Mouse (Mus musculus): ENCODE data around the gene Bcl3. TPM values are rescaled to one million over a fixed set of nuclear protein-coding genes. Genes with fewer than 3 reads are reported as not detected.

Gene Bcl3
- 3.7 and 5.4 TPM in 2 replicates for polyA plus RNA-seq (2016; fragmentation: Nextera tagmentation; extraction: Ambion mirVana)

GRCm38 (mm10) chr7:19822604-19823058 lies at the start of gene Bcl3:
Gene Bcl3, minus strand, starts transcription at chr7:19822770.
- peaks cover 6% of the 10 kb centered on the region; the same call in 1 of the 2 replicates for H3K9me3 ChIP-seq (replicated peaks)
- H3K36me3 ChIP-seq, result no peaks in the 10 kb centered on the region
- peak within 1 kb of the TSS; percentile 51 for H3K4me3 ChIP-seq
- WGBS (ENCODE audit: insufficient replicate concordance), result 2% methylated on average over 42 of the region's 42 CpGs
- H3K9ac ChIP-seq, result peak within 1 kb of the TSS; percentile 56; the same call in 1 of the 2 replicates
- ATAC-seq, result no peak
- peaks cover 40% of the 10 kb centered on the region for H3K27me3 ChIP-seq (replicated peaks)
- H3K4me2 ChIP-seq, result peak within 1 kb of the TSS; percentile 69
- peaks cover 43% of the 10 kb centered on the region for H3K4me1 ChIP-seq
- H3K27ac ChIP-seq, result peak within 1 kb of the TSS; percentile 73

- no peak for ATAC-seq
- no peaks in the 10 kb centered on the region for H3K36me3 ChIP-seq
- no peaks in the 10 kb centered on the region for H3K27me3 ChIP-seq (replicated peaks)
- 20% methylated on average over 5 of the region's 5 CpGs for WGBS (ENCODE audit: insufficient replicate concordance)
- H3K4me1 ChIP-seq, result peaks cover 14% of the 10 kb centered on the region
- H3K9me3 ChIP-seq (replicated peaks), result no peaks in the 10 kb centered on the region
- no peak overlapping the region for H3K9ac ChIP-seq
- no peak overlapping the region for H3K27ac ChIP-seq
- no peak overlapping the region for H3K4me3 ChIP-seq
- no peak overlapping the region for H3K4me2 ChIP-seq
Measured at GRCm38 (mm10) chr7:19871943-19872601, 49.5 kb upstream of the Bcl3 start.

GRCm38 (mm10) chr7:19871137-19871621 lies 48.6 kb upstream of the Bcl3 start:
- H3K27me3 ChIP-seq (replicated peaks), result no peaks in the 10 kb centered on the region
- ATAC-seq, result peak; percentile 33; the same call in 1 of the 2 replicates
- H3K9me3 ChIP-seq (replicated peaks), result no peaks in the 10 kb centered on the region
- peaks cover 7% of the 10 kb centered on the region for H3K4me1 ChIP-seq
- H3K27ac ChIP-seq, result no peak overlapping the region
- 21% methylated on average over 10 of the region's 10 CpGs for WGBS (ENCODE audit: insufficient replicate concordance)
- H3K4me3 ChIP-seq, result no peak overlapping the region
- 0 out of 2 replicates have a peak overlapping the region, but pooled peaks have one; percentile 8 for H3K4me2 ChIP-seq
- H3K36me3 ChIP-seq, result no peaks in the 10 kb centered on the region
- H3K9ac ChIP-seq, result no peak overlapping the region

- no peak for ATAC-seq
- WGBS (ENCODE audit: insufficient replicate concordance), result 70% methylated on average over 16 of the region's 16 CpGs
Measured at GRCm38 (mm10) chr7:19867751-19868399, 45.3 kb upstream of the Bcl3 start.

GRCm38 (mm10) chr7:19866490-19866889 lies 43.9 kb upstream of the Bcl3 start:
- H3K27me3 ChIP-seq (replicated peaks), result no peaks in the 10 kb centered on the region
- ATAC-seq, result no peak
- no peak overlapping the region for H3K27ac ChIP-seq
- no peak overlapping the region for H3K4me2 ChIP-seq
- WGBS (ENCODE audit: insufficient replicate concordance), result 69% methylated on average over 6 of the region's 6 CpGs
- H3K9me3 ChIP-seq (replicated peaks), result no peaks in the 10 kb centered on the region
- peaks cover 7% of the 10 kb centered on the region for H3K4me1 ChIP-seq
- H3K36me3 ChIP-seq, result no peaks in the 10 kb centered on the region
- no peak overlapping the region for H3K9ac ChIP-seq
- H3K4me3 ChIP-seq, result no peak overlapping the region

More at GRCm38 (mm10) chr7:19867751-19868399, 45.3 kb upstream of the Bcl3 start:
- H3K9ac ChIP-seq, result no peak overlapping the region
- no peak overlapping the region for H3K4me3 ChIP-seq
- no peak overlapping the region for H3K4me2 ChIP-seq
- no peaks in the 10 kb centered on the region for H3K36me3 ChIP-seq
- no peaks in the 10 kb centered on the region for H3K9me3 ChIP-seq (replicated peaks)
- H3K27ac ChIP-seq, result no peak overlapping the region
- H3K27me3 ChIP-seq (replicated peaks), result no peaks in the 10 kb centered on the region
- H3K4me1 ChIP-seq, result peaks cover 8% of the 10 kb centered on the region

GRCm38 (mm10) chr7:19865246-19866036 lies 42.9 kb upstream of the Bcl3 start:
- Histone ChIP-seq H3K4me1 (peaks cover 4% of the 10 kb centered on the region; the same call in 1 of the 2 replicates), H3K9me3 (replicated peaks) (no peaks in the 10 kb centered on the region), H3K27me3 (replicated peaks) (no peaks in the 10 kb centered on the region), H3K27ac (no peak overlapping the region), H3K9ac (no peak overlapping the region), H3K4me2 (no peak overlapping the region), H3K36me3 (no peaks in the 10 kb centered on the region), H3K4me3 (no peak overlapping the region)
- peak; percentile 53 for ATAC-seq
- 64% methylated on average over 8 of the region's 8 CpGs for WGBS (ENCODE audit: insufficient replicate concordance)

- Histone ChIP-seq H3K9ac (no peak overlapping the region), H3K36me3 (no peaks in the 10 kb centered on the region), H3K27ac (no peak overlapping the region), H3K4me2 (no peak overlapping the region), H3K4me1 (peaks cover 4% of the 10 kb centered on the region; the same call in 1 of the 2 replicates), H3K9me3 (replicated peaks) (no peaks in the 10 kb centered on the region), H3K27me3 (replicated peaks) (no peaks in the 10 kb centered on the region), H3K4me3 (no peak overlapping the region)
- no peak for ATAC-seq
- WGBS (ENCODE audit: insufficient replicate concordance), result 14% methylated on average over 2 of the region's 2 CpGs
Measured at GRCm38 (mm10) chr7:19864241-19864640, 41.7 kb upstream of the Bcl3 start.

GRCm38 (mm10) chr7:19861199-19861598 lies 38.6 kb upstream of the Bcl3 start, which contains the start of gene Ceacam16:
Gene Ceacam16, minus strand, starts transcription at chr7:19861299.
- H3K27ac ChIP-seq, result no peak within 1 kb of the TSS
- no peak within 1 kb of the TSS for H3K4me2 ChIP-seq
- no peaks in the 10 kb centered on the region for H3K36me3 ChIP-seq
- no peaks in the 10 kb centered on the region for H3K9me3 ChIP-seq (replicated peaks)
- H3K9ac ChIP-seq, result no peak within 1 kb of the TSS
- 66% methylated on average over 9 of the region's 9 CpGs for WGBS (ENCODE audit: insufficient replicate concordance)
- H3K27me3 ChIP-seq (replicated peaks), result peaks cover 6% of the 10 kb centered on the region; the same call in 1 of the 2 replicates
- no peak within 1 kb of the TSS for H3K4me3 ChIP-seq
- no peak for ATAC-seq
- H3K4me1 ChIP-seq, result peaks cover 4% of the 10 kb centered on the region; the same call in 1 of the 2 replicates

- Histone ChIP-seq H3K27ac (no peak overlapping the region), H3K36me3 (no peaks in the 10 kb centered on the region), H3K27me3 (replicated peaks) (peaks cover 8% of the 10 kb centered on the region; the same call in 1 of the 2 replicates), H3K4me3 (no peak overlapping the region), H3K9me3 (replicated peaks) (no peaks in the 10 kb centered on the region), H3K9ac (no peak overlapping the region), H3K4me1 (peaks cover 4% of the 10 kb centered on the region; the same call in 1 of the 2 replicates), H3K4me2 (no peak overlapping the region)
- no peak for ATAC-seq
- 57% methylated on average over 10 of the region's 10 CpGs for WGBS (ENCODE audit: insufficient replicate concordance)
Measured at GRCm38 (mm10) chr7:19859740-19860139, 37.2 kb upstream of the Bcl3 start.

GRCm38 (mm10) chr7:19856283-19856682 lies 33.7 kb upstream of the Bcl3 start:
- H3K27ac ChIP-seq, result no peak overlapping the region
- H3K4me2 ChIP-seq, result no peak overlapping the region
- H3K4me3 ChIP-seq, result no peak overlapping the region
- H3K9me3 ChIP-seq (replicated peaks), result no peaks in the 10 kb centered on the region
- no peak overlapping the region for H3K9ac ChIP-seq
- H3K36me3 ChIP-seq, result no peaks in the 10 kb centered on the region
- ATAC-seq, result no peak
- peaks cover 40% of the 10 kb centered on the region for H3K27me3 ChIP-seq (replicated peaks)
- H3K4me1 ChIP-seq, result peaks cover 6% of the 10 kb centered on the region
- 70% methylated on average over 6 of the region's 6 CpGs for WGBS (ENCODE audit: insufficient replicate concordance)

GRCm38 (mm10) chr7:19855663-19856062 lies 33.1 kb upstream of the Bcl3 start:
- peaks cover 45% of the 10 kb centered on the region for H3K27me3 ChIP-seq (replicated peaks)
- 50% methylated on average over 5 of the region's 5 CpGs for WGBS (ENCODE audit: insufficient replicate concordance)

More at GRCm38 (mm10) chr7:19855663-19856062, 33.1 kb upstream of the Bcl3 start:
- Histone ChIP-seq H3K9ac (no peak overlapping the region), H3K4me1 (peaks cover 6% of the 10 kb centered on the region), H3K9me3 (replicated peaks) (no peaks in the 10 kb centered on the region), H3K36me3 (no peaks in the 10 kb centered on the region), H3K4me2 (no peak overlapping the region), H3K27ac (no peak overlapping the region), H3K4me3 (no peak overlapping the region)
- no peak for ATAC-seq

Measured in liver, embryonic 12.5 days (tissue).